ENCODE assay signal across 23 mouse cellular contexts in genomic region chr4:52800013-52800412, GRCm38 (mm10). TPM values are rescaled to one million over a fixed set of nuclear protein-coding genes. Genes with fewer than 3 reads are reported as not detected.
A peak's percentile ranks its signal among the peaks of the same experiment; 100 is the strongest.
DNase-seq lines count a peak whose midpoint lies in the region; ATAC-seq and TF ChIP-seq lines count a peak whose summit lies in the region.
"Had no signal": no experiment of that assay in that cellular context is flagged by ENCODE, and none has a peak within 500 bp of the region (broad histone marks: within the 10 kb centered on the region; RNA-seq: fewer than 3 reads in every experiment).

No protein-coding gene starts in this region.

- H3K4me2 ChIP-seq in intestine, embryonic 16.5 days (ENCODE audit: low read depth, low read length) = no peak overlapping the region
- H3K4me2 ChIP-seq in intestine, embryonic 15.5 days (replicated peaks) = no peak overlapping the region
- H3K4me2 ChIP-seq in intestine, postnatal 0 days (replicated peaks; ENCODE audit: low read depth) = no peak overlapping the region

- H3K27ac ChIP-seq in intestine, embryonic 16.5 days (ENCODE audit: low read length) = no peak overlapping the region
- no peak overlapping the region for H3K27ac ChIP-seq in intestine, embryonic 15.5 days
- no peak overlapping the region for H3K27ac ChIP-seq in intestine, postnatal 0 days (ENCODE audit: low read depth, low read length)

- no peak overlapping the region for H3K9ac ChIP-seq in intestine, embryonic 16.5 days (ENCODE audit: low read depth, low read length)
- no peak overlapping the region for H3K9ac ChIP-seq in intestine, embryonic 15.5 days
- no peak overlapping the region for H3K9ac ChIP-seq in intestine, postnatal 0 days (ENCODE audit: low read depth, low read length)

- 76% methylated on average over 3 of the region's 3 CpGs for whole genome bisulfite sequencing in intestine, embryonic 16.5 days
- 68% methylated on average over 3 of the region's 3 CpGs for WGBS in intestine, embryonic 15.5 days
- WGBS in intestine, postnatal 0 days = 59% methylated on average over 3 of the region's 3 CpGs

- H3K36me3 ChIP-seq in intestine, embryonic 16.5 days (ENCODE audit: control insufficient read depth, insufficient read depth, low read length) = no peaks in the 10 kb centered on the region
- no peaks in the 10 kb centered on the region for H3K36me3 ChIP-seq in intestine, embryonic 15.5 days
- no peaks in the 10 kb centered on the region for H3K36me3 ChIP-seq in intestine, postnatal 0 days (ENCODE audit: control insufficient read depth, insufficient read depth)
- H3K36me3 ChIP-seq: G1E had no signal

- no peaks in the 10 kb centered on the region for H3K4me1 ChIP-seq in intestine, embryonic 16.5 days (ENCODE audit: control insufficient read depth, insufficient read depth, low read length)
- no peaks in the 10 kb centered on the region for H3K4me1 ChIP-seq in intestine, embryonic 15.5 days (replicated peaks)
- no peaks in the 10 kb centered on the region for H3K4me1 ChIP-seq in intestine, postnatal 0 days (replicated peaks; ENCODE audit: control insufficient read depth, insufficient read depth, low read length)

- peak; percentile 1 for DNase-seq in retina, postnatal 1 day
- no peak for DNase-seq in retina, embryonic 14.5 days (ENCODE audit: low spot score)
- DNase-seq in layer of hippocampus, adult 11-12 months (ENCODE audit: low spot score) = no peak
- DNase-seq: adrenal gland, adult 2 months; adrenal gland, adult 8-10 months; adrenal gland, postnatal 10 days; adrenal gland, postnatal 14 days; adrenal gland, postnatal 25 days; adrenal gland, postnatal 36 days; B cell, adult 2 months; cerebellum, adult 11 months; cerebellum, adult 11-12 months; cerebellum, adult 18-20 months had no signal

- no peaks in the 10 kb centered on the region for H3K27me3 ChIP-seq in intestine, embryonic 16.5 days (replicated peaks; ENCODE audit: control insufficient read depth, insufficient read depth, low read length)
- no peaks in the 10 kb centered on the region for H3K27me3 ChIP-seq in intestine, embryonic 15.5 days (replicated peaks)
- no peaks in the 10 kb centered on the region for H3K27me3 ChIP-seq in intestine, postnatal 0 days (replicated peaks; ENCODE audit: control insufficient read depth, insufficient read depth, low read length)
- H3K27me3 ChIP-seq: CH12.LX, Patski had no signal

- no peaks in the 10 kb centered on the region for H3K9me3 ChIP-seq in intestine, embryonic 16.5 days (ENCODE audit: control insufficient read depth, low read length)
- no peaks in the 10 kb centered on the region for H3K9me3 ChIP-seq in intestine, embryonic 15.5 days
- no peaks in the 10 kb centered on the region for H3K9me3 ChIP-seq in intestine, postnatal 0 days (ENCODE audit: control insufficient read depth)
- H3K9me3 ChIP-seq: G1E had no signal

- no peak for TF ChIP-seq CTCF in intestine, postnatal 0 days (IDR thresholded peaks at IDR 0.05; ENCODE audit: low read depth)

- ATAC-seq in intestine, embryonic 16.5 days = peak; percentile 77
- no peak; the same call in 1 of the 2 replicates for ATAC-seq in intestine, embryonic 15.5 days
- peak; percentile 95 for ATAC-seq in intestine, postnatal 0 days
- ATAC-seq: activated CD4-positive, CD25-positive, alpha-beta regulatory T cell, adult 4 months; CD4-positive, CD25-positive, alpha-beta regulatory T cell, adult 4 months; Patski had no signal

- H3K4me3 ChIP-seq in intestine, embryonic 16.5 days (ENCODE audit: low read length) = no peak overlapping the region
- no peak overlapping the region for H3K4me3 ChIP-seq in intestine, embryonic 15.5 days (replicated peaks)
- H3K4me3 ChIP-seq in intestine, postnatal 0 days (ENCODE audit: low read depth, low read length) = no peak overlapping the region

RNA-seq across cellular contexts. Expression of gene Olfr275, which starts 14.4 kb away (rescaled TPM):
- polyA plus RNA-seq in intestine, embryonic 16.5 days (2015; fragmentation: Nextera tagmentation; extraction: Ambion mirVana) = not detected in 2 replicates
- not detected in 2 replicates for polyA plus RNA-seq in intestine, embryonic 15.5 days (2015; fragmentation: Nextera tagmentation; extraction: Ambion mirVana)
- polyA plus RNA-seq in intestine, postnatal 0 days (2015; fragmentation: Nextera tagmentation; extraction: Ambion mirVana) = not detected in 2 replicates
- polyA plus RNA-seq: activated CD4-positive, CD25-positive, alpha-beta regulatory T cell, adult 4 months; adrenal gland, adult 2 months; brain, embryonic 14.5 days; C2C12; CD4-positive, CD25-positive, alpha-beta regulatory T cell, adult 4 months; G1E; Patski had no signal

RNA-seq across cellular contexts. Expression of gene Olfr273, which starts 59.0 kb away (rescaled TPM):
- polyA plus RNA-seq in intestine, embryonic 16.5 days (2015; fragmentation: Nextera tagmentation; extraction: Ambion mirVana) = not detected in 2 replicates
- polyA plus RNA-seq in intestine, embryonic 15.5 days (2015; fragmentation: Nextera tagmentation; extraction: Ambion mirVana) = not detected in 2 replicates
- not detected in 2 replicates for polyA plus RNA-seq in intestine, postnatal 0 days (2015; fragmentation: Nextera tagmentation; extraction: Ambion mirVana)
- polyA plus RNA-seq: adrenal gland, adult 2 months; brain, embryonic 14.5 days; C2C12; CD4-positive, CD25-positive, alpha-beta regulatory T cell, adult 4 months; G1E; Patski had no signal
